Mouse (Mus musculus) bone marrow, adult 2 months (tissue): ENCODE results near the gene Rgp1.

Experiments used
- CTCF ChIP-seq: fragments of 200-500 bp; IDR thresholded peaks from 2 replicates; pipeline ENCODE4 v1.5.1; 2011; ENCODE audit warnings: low read length, control low read depth; ENCODE audit not compliant: control insufficient read depth, insufficient read depth
- POLR2A ChIP-seq: fragments of 200-500 bp; IDR thresholded peaks from 2 replicates; pipeline ENCODE4 v1.6.1; 2011; ENCODE audit warnings: low read depth, mild to moderate bottlenecking, control low read depth, low read length, borderline replicate concordance; ENCODE audit not compliant: control insufficient read depth

- TF ChIP-seq CTCF (no peak), POLR2A (no peak)
Measured at GRCm38 (mm10) chr4:43591961-43592360, 13.4 kb downstream of the Rgp1 start.
